Mouse (Mus musculus) layer of hippocampus, postnatal 25 days (tissue): ENCODE results near the gene Fam117a. TPM values are rescaled to one million over a fixed set of nuclear protein-coding genes. Genes with fewer than 3 reads are reported as not detected.

Source experiments
- DNase-seq, 2 experiments: peaks; one replicate each; pipeline ENCODE4 v3.0.0; 2022; ENCODE audit warnings: mixed read lengths in 2 of 2, low spot score in 1 of 2; ENCODE audit errors: extremely low spot score in 1 of 2
- total RNA-seq, 2 experiments: library from RNA; stranded (reverse); gene quantifications; 2 replicates each; pipeline ENCODE4 v1.2.3; 2021

Fam117a gene
- total RNA-seq, 2 experiments from 2014 or later = 3.2 to 7.2 TPM

DNA sequence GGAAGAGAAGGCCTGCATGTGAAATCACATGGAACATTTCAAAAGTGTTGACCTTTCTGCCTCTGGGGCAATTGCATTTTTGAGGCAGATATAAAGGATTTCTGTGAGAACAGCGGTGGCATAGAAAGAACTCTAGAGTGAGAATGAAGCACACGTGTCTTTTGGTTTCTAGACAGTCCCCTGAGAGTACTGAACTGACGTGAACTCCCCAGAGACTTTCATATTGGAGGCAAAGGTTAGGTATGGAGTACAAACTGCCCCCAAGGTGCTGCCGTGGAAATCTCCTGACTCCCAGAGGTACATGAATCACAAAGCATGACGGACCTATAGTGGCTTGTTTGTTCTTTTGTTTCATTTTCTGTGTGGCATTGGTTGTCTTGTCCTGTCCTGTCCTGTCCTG, 8.2 kb upstream of the Fam117a start:
- no peak for DNase-seq

DNA sequence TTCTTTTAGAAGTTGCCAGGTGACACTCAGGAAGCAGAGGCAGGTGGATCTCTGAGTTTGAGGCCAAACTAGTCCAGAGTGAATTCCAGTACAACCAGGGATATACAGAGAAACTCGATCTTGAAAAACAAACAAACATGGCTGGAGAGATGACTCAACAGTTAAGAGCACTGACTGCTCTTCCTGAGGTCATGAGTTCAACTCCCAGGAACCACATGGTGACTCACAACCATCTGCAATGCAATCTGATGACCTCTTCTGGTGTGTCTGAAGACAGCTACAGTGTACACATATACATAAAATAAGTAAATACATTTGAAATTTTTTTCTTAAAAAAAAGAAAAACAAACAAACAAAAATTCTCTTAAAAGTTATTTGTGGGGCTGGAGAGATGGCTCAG, 6.2 kb upstream of the Fam117a start:
- no peak for DNase-seq

DNA sequence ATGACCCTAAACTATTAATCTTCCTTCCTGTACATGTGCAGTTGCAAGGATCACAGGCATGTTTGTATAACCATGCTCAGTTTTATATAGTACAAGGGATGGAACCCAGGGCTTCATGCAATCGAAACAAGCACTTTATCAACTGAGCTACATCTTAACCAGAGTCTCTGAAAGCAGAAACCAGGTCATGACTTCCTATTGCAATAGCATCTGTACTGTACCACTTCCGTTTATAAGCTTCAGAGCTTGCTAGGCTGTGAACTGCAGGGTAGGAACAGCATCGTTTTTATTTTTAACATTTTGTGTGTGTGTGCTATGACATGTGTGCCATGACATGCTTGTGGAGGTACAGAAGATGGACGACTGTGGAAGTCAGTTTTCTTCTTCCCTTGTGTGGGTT, 3.6 kb upstream of the Fam117a start:
- no peak for DNase-seq

DNA sequence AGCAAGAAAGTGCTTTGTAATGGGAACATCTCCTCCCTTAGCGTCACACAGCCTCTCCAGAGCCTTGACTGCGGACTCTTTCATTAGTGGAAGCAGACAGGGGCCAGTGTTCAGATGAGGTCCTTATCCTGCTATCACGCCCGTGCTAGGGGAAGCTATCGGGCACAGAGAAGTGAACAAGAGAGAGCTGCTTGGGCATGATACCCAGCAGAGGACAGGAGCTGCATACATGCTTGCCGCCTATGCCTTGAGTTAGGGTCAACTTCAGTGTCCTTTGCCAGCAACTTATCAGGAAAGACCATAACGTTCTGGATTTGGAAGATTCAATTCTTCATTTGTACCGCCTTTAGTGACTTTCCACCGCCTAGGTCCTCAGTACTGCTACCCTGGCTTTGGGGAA, 3.0 kb upstream of the Fam117a start:
- no peak for DNase-seq

DNA sequence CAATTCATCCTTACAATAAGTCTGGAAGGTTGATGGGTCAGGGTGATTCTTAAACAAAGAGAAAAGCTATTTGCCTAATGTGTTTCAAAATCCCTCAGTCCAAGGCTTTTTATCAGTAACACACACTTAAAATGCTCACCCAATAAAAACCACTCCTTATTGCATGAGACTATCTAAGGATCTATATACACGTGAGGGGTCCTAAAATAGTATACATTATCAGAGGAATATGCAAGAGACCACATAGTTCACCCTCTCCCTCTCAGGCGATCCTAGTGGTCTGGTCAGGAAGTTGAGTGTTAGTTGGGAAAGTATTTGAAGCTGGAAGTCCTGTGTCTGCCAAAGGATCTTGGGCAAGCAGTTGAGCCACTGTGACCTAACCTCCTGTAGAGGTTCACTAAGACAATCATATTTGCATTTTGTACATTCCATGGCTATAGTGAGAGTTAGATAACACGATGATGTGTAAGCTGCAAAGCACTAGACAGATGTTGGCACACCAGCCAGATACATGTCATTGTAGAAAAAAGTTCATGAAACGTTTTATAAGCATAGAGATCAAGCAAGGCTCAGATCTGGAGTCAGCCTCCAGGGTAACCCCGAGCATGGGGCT, 2.3 kb upstream of the Fam117a start:
- DNase-seq = no peak

DNA sequence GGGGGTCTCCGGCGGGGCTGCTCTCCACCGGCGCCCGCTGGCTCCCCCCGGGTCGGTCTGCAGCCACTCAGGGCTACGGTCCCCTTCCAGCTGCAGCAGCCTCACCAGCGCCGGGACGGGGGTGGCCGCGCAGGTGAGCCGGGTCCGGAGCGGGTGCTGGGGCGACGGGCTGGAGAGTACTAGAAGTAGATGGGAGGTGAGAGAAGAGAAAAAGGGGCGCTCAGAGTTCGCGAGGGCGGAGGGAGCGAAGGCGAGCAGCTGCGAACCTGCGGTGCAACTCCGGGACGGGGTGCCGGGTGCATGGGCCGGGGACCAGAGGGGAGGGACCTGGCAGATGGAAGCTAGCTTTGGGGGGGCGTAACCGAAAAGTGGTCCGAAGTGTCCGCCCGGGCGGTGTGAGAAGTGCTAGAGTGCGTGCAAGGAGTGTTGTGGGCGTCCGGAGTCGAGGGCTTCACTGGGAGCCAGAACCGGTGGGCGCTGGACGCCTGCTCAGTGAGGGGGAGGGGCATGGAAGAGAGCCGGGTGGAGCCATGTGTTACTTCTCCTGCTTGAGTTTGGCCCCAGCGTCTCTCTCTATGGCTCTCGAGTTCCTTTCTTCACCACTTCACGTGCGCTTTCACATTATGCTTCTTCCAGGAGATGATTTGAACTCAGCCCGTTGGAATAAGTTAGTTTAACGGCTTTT, 453 bp downstream of the Fam117a start:
- peak in 1 of 2 experiments; percentile 40 for DNase-seq

DNA sequence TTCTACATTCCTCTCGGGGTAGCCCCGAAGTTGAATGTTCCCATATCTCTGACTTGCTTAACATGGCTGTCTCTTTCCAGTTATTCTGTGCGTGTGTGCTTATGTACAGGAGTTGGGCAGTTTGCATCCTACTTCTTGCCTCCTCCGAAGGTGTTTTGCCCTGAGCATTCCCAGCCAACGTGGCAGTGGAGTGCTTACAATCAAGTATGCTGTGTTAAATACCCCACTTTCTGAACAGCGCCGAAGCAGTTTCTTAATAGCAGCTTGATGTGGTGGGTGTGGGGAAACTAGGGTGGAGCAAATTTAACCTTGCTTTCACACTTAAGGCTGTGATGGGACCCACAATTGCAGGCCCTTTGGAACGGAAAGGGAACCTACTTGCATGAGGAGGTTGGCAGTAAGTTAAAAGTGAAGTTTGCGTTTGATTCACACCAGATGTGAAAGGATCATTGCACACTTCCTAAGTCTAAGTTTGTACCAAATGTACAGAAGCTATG, 1.1 kb downstream of the Fam117a start:
- DNase-seq = no peak

DNA sequence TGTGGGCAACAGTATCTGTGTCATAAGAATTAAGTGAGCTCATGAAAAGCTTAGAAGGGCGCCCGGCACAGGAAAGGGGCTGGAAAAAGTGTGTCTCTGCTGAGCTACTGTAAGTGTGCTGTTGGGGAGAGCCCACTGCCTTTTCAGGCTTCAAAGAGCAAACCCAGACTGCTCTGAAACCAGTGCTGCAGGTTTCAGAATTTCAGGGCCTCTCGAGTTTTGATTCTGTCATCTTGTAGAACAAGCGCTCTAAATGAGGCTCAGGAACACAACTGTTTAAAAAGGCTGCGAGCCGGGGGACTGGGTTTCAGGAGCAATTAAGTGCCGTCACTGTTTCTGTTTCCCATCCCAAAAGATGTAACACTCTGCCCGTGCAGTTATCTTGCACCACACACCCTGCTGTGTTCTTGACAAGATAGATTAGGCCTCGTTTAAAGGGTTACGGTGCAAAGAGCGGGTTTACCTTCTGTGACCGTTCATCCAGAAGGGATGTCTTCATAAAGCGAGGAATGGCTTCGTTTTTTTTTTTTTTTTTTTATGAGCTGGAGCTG, 2.7 kb downstream of the Fam117a start:
- DNase-seq = no peak

DNA sequence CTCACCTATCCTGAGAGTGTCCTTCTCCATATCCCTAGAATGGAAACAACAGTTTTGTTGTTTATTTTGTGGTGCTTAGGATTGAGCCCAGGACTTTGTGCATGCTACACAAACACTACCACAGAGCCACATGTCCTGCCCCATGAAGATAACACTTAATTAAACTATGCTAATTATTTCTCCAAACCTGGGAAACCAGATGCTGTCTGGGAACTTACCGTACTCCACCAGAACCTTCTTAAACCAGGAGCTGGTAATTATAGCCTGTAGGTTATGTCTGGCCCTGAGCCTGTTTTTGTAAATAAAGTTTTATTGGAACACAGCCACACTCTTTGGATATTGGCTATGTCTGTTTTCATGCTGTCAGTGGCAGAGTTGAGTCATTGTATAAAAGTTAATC, 3.4 kb downstream of the Fam117a start:
- DNase-seq = no peak

DNA sequence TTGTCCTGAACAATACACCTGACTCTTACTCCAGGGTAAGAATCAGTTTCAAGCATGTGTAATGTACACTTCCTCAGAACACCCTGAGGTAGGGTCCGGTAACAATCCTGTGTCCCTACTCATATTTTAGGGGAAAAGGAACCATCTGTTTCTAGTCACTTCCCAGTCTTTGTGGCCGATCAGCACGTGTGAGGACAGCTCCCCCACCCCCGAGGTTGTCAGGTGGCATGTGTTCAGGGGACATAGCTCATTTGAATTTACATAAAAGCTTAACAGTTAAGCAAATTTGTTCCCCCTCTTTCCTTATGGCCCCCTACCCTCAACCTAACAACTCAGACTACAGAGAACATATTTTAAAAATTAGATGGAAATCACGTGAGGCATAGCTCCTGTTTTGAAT, 3.8 kb downstream of the Fam117a start:
- no peak for DNase-seq

DNA sequence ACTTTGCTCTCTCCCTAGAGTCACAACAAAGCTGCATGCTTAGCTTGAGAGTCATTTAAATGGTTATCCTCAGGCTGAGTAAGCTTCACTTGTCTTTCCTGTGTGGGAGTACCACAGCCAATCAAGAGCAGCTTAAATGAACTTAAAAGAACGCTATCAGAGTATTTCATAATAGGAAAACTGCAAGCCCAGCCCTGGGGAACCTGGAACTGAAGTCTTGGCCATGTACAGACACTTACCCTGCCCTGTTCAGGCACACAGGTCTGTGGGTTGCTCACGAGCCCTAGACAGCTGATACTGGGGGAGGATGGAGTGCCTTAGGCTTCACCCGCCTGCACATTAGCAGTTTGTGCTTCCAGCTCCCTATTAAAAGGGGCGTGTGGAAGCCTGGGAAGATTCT, 6.4 kb downstream of the Fam117a start:
- DNase-seq = no peak

DNA sequence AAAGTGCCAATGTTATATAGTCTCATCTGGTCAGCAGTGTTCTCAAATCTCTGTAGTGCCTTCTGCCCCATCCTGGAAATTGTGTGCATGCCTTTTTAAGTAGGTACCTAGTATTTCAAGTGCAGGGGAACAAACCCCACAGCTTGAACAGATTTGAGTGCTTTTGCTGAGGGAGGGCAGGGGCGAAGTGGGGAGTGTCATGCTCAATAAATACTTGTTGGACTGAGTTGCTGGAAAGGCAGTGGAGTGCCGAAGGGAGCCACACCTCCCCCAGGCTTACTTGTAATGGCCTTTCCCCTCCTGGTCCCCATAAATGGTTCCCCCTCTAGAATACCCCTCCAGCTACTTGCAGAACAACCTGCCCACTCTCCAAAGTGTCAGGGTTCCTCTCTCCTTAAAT, 7.4 kb downstream of the Fam117a start:
- DNase-seq = no peak

DNA sequence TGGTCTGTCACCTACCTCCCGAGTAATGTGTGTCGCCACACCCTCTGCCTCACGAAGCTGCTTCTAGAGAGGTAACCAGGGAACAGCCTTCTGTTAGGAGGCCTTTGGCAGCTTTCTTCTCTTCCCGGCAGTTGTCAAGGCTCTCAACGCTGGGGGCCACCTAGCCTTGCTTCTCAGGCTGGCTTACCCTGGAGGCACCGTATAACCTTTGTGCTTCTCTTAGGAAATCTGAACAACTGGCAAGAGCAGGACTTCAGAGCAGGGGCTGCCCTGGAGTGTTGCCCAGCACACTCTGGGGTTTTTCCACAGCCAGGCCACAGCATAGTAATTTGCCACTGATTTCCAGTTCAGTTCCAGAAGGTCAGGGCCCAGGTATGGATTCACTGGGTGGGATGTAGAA, 13.5 kb downstream of the Fam117a start:
- no peak for DNase-seq

DNA sequence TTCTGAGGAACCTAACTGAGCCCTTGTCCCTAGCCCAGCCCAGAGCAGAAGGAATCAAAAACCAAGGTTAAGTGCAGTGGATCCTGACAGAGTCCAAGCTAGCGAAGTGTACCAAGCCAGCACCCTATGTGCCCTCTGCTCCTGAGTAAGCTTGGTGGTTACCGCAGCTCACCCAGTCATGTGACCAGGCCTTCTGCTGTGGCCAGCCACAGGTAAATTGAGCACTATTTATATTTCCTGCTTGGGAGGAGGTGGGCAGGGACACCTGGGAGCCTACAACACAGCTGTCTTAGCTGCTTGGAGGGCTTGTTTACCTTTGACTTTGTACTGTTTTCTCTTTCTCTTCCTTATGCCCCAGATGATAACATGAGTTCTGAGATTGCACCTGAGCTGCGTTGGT, 14.1 kb downstream of the Fam117a start:
- no peak for DNase-seq

DNA sequence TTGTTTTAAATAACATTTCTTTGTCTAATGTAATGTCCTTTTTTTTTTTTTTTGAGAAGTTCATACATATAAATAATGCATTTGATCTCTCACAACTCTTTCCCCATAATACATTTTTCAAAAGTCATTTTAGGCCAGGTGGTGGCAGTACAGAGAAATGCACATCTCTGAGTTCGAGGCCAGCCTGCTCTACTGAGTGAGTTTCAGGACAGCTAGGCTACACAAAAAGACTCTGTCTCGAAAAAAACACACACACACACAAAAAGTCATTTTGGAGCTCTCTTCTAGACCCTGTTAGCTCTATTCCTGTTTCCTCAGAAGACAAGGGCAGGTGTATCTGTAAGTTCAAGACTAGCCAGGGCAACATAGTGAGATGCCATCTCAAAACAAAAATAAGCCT, 15.9 kb downstream of the Fam117a start:
- DNase-seq = no peak

DNA sequence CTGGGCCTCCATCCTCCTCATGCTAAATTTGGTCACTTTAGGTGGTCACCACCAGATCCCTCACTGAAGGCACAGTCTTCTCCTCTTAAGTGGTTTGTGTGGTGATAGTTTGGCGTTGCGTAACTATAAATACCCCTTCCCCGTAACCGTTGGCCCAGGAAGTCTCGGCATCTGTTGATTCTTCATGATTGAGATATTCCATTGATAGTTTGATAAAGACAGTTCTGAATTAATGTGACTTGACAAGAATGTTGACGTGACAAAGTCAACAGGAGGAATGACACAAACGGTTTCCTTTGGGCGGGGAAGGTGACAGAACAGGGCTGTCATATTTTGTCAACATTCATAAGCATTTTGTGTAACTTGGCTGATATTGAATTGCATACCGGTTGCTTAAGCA, 16.4 kb downstream of the Fam117a start:
- no peak for DNase-seq

DNA sequence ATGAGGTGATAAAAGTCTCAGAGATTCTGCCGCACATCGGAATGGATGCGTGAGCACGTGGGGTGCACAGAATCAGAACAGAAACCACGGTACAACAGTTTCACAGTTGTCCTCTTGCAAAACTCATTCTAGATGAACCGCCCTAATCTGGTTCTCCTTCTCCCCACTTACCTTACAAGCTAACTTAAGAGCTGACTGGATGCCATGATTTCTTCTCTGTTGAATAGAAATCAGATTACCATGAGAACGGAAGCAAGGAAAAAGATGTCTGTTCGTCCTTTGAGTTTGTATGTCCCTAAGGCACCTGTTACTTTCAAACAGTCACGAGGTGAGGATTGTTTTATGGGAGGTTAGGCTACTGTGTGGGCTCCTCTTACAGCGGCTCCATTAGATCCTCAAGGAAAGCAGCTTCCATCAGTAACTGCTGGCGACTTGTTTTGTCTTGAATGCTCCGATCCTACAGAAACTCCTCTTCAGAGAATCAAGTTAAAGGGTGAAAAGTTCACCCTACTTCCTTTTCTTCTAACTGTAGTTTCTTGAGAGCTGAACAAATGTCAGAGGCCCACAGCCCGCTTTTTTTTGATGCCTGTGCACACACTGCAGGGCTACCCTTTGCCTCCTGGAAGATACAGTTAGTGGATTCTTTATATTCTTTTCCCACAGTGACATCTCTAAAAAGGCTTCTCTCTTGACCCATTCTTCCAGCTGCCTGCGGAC, 17.6 kb downstream of the Fam117a start:
- DNase-seq = no peak

DNA sequence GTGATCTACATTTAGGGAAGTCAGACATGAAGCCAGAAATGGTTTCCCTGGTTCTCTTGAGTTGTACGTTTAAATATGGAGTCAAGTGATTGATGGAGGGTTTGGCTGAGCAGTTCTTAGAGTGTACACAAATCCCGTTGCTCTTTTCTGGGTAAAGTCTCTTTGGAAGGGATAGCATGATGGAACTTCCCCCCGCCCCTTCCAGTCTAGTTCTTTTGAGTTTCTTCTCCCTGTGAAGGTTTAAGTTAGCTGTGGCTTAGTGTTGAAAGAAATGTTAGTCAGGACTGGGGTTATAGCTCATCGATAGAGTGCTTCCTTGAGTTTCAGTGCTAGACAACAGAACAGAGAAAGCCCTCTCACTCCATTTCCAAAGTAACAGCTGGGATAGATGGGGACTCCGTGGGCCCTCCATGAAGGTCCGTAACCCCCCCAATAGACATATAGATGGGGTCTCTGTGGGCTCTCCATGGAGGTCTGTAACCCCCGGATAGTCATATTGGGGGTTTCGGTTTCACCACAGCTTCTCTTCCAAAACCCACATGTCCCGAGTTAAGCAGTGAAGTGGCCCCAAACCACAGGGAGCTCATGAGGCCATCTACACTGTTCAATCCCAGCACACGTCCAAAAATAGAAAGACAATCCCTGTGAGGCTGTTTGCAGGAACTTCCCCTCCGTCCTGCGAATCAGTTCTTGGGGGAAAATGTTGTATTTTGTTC, 18.3 kb downstream of the Fam117a start:
- DNase-seq = no peak

DNA sequence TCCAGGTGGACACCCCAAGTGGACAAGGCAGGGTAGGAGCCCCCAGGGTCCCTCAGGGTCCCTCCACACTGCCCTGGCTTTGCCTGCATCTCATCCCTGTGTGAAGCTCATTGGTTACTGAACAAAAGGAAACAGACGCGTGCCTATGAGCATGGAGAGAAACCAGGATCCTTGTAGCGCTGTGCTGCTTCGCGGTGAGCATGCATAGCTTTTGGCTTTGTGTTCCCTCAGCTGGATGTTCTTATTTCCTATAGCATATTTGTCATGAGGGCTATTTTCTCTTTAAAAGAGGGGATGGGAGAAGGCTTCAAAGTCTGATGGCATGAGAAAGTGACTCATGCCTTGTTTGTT, 18.8 kb downstream of the Fam117a start:
- DNase-seq = no peak

DNA sequence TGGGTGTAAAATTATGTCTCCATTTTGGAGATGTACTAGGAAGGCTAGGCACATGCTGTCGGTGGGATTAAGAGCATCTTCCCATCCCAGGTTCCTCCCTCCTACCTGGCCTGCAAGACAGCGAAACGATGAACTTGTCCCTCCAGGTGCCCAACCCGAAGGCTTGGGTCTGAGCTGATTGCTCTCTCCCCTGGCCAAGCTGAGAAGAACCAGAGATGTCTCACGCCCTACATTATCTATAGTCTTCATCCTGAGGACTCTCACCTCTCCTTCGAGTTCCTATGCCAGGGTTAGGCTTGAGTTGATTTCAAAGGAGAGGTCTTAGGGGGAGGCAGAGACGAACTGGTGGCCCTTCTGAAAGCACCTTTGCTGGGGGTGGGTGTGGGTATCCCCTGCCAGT, 19.2 kb downstream of the Fam117a start:
- no peak for DNase-seq
